Mouse (Mus musculus) hindbrain, embryonic 15.5 days (tissue): ENCODE data around the gene Iqcm. TPM values are rescaled to one million over a fixed set of nuclear protein-coding genes. Genes with fewer than 3 reads are reported as not detected.

Experiments used
- ATAC-seq: fragments of 200-750 bp; cut with Nextera tagmentation; 2 replicates; pipeline ENCODE4 v1.8.0; 2017; ENCODE audit warnings: low read depth, moderate number of reproducible peaks, moderate TSS enrichment; ENCODE audit not compliant: low FRiP score
- H3K27ac ChIP-seq: fragments of 300-500 bp; sonication (generic); replicated peaks from 2 replicates; pipeline ENCODE4 v1.5.1; 2015; ENCODE audit warnings: mild to moderate bottlenecking, inconsistent platforms
- H3K27me3 ChIP-seq: fragments of 300-500 bp; sonication (generic); 2 replicates; pipeline ENCODE4 v1.6.1; 2015; ENCODE audit warnings: control low read depth, inconsistent platforms
- H3K36me3 ChIP-seq: fragments of 300-500 bp; sonication (generic); 2 replicates; pipeline ENCODE4 v1.6.1; 2015; ENCODE audit warnings: control low read depth, inconsistent platforms
- H3K4me1 ChIP-seq: fragments of 300-500 bp; sonication (generic); replicated peaks from 2 replicates; pipeline ENCODE4 v1.6.1; 2015; ENCODE audit warnings: control low read depth, inconsistent platforms
- H3K4me2 ChIP-seq: fragments of 300-500 bp; sonication (generic); 2 replicates; pipeline ENCODE4 v1.6.1; 2015; ENCODE audit warnings: moderate library complexity, mild to moderate bottlenecking, inconsistent platforms
- H3K4me3 ChIP-seq: fragments of 300-500 bp; sonication (generic); 2 replicates; pipeline ENCODE4 v1.5.1; 2015; ENCODE audit warnings: mild to moderate bottlenecking, inconsistent platforms
- H3K9ac ChIP-seq: fragments of 300-500 bp; sonication (generic); 2 replicates; pipeline ENCODE4 v1.6.1; 2015; ENCODE audit warnings: inconsistent platforms
- H3K9me3 ChIP-seq: fragments of 300-500 bp; sonication (generic); 2 replicates; pipeline ENCODE4 v1.6.1; 2016; ENCODE audit warnings: control low read depth, inconsistent platforms
- WGBS: fragments of 180-500 bp; shearing (Covaris S2); methylation state at CpG from one replicate; pipeline ENCODE4 v1.1.7; 2015; 5-methylcytosine and 5-hydroxymethylcytosine counted together
- polyA plus RNA-seq: library from polyadenylated mRNA; unstranded; fragments of >200 nt; fragmentation: Nextera tagmentation; extraction: Ambion mirVana; gene quantifications from 2 replicates; pipeline ENCODE4 v1.2.1, GENCODE M21; 2015

Iqcm gene
- polyA plus RNA-seq, 1 experiment from 2014 or later, result 0.10 TPM

GRCm38 (mm10) chr8:75828468-75829132 is 380.1 kb downstream of the Iqcm start:
- H3K36me3 ChIP-seq, result no peaks in the 10 kb centered on the region
- no peaks in the 10 kb centered on the region for H3K9me3 ChIP-seq
- H3K9ac ChIP-seq, result no peak overlapping the region
- peak; percentile 74; the same call in 1 of the 2 replicates for ATAC-seq
- H3K27ac ChIP-seq, result no peak overlapping the region
- H3K27me3 ChIP-seq, result no peaks in the 10 kb centered on the region
- no peak overlapping the region for H3K4me3 ChIP-seq
- no peaks in the 10 kb centered on the region for H3K4me1 ChIP-seq
- no peak overlapping the region for H3K4me2 ChIP-seq
- 53% methylated on average over 4 of the region's 4 CpGs for WGBS

- Histone ChIP-seq H3K4me1 (no peaks in the 10 kb centered on the region), H3K4me3 (no peak overlapping the region), H3K4me2 (no peak overlapping the region), H3K36me3 (no peaks in the 10 kb centered on the region), H3K27ac (no peak overlapping the region), H3K27me3 (no peaks in the 10 kb centered on the region), H3K9me3 (no peaks in the 10 kb centered on the region), H3K9ac (no peak overlapping the region)
- 52% methylated on average over 2 of the region's 2 CpGs for WGBS
- ATAC-seq, result no peak
These were observed 386.8 kb downstream of the Iqcm start for GRCm38 (mm10) chr8:75835245-75835644.

GRCm38 (mm10) chr8:75917603-75918344 is 469.3 kb downstream of the Iqcm start:
- Histone ChIP-seq H3K36me3 (no peaks in the 10 kb centered on the region), H3K9ac (no peak overlapping the region), H3K9me3 (no peaks in the 10 kb centered on the region), H3K4me1 (peaks cover 3% of the 10 kb centered on the region), H3K4me2 (0 out of 2 replicates have a peak overlapping the region, but pooled peaks have one; percentile 6), H3K27ac (no peak overlapping the region), H3K27me3 (no peaks in the 10 kb centered on the region), H3K4me3 (no peak overlapping the region)
- 54% methylated on average over 15 of the region's 15 CpGs for WGBS
- ATAC-seq, result peak; percentile 75; the same call in 1 of the 2 replicates

GRCm38 (mm10) chr8:75949166-75949565 is 500.7 kb downstream of the Iqcm start:
- WGBS, result 83% methylated on average over 1 of the region's 1 CpGs
- ATAC-seq, result no peak

GRCm38 (mm10) chr8:75956016-75956415 is 507.5 kb downstream of the Iqcm start:
- H3K9me3 ChIP-seq, result no peaks in the 10 kb centered on the region
- H3K9ac ChIP-seq, result no peak overlapping the region
- H3K27me3 ChIP-seq, result no peaks in the 10 kb centered on the region
- no peak overlapping the region for H3K4me3 ChIP-seq
- no peak overlapping the region for H3K4me2 ChIP-seq
- no peaks in the 10 kb centered on the region for H3K36me3 ChIP-seq
- H3K4me1 ChIP-seq, result no peaks in the 10 kb centered on the region
- H3K27ac ChIP-seq, result no peak overlapping the region
- WGBS, result 64% methylated on average over 2 of the region's 2 CpGs
- ATAC-seq, result no peak

More at GRCm38 (mm10) chr8:75949166-75949565, 500.7 kb downstream of the Iqcm start:
- H3K27ac ChIP-seq, result no peak overlapping the region
- no peaks in the 10 kb centered on the region for H3K36me3 ChIP-seq
- H3K4me2 ChIP-seq, result no peak overlapping the region
- H3K9ac ChIP-seq, result no peak overlapping the region
- no peak overlapping the region for H3K4me3 ChIP-seq
- H3K4me1 ChIP-seq, result no peaks in the 10 kb centered on the region
- H3K9me3 ChIP-seq, result no peaks in the 10 kb centered on the region
- no peaks in the 10 kb centered on the region for H3K27me3 ChIP-seq

- no peaks in the 10 kb centered on the region for H3K36me3 ChIP-seq
These were observed 570.0 kb downstream of the Iqcm start for GRCm38 (mm10) chr8:76018501-76018900.

More at GRCm38 (mm10) chr8:76018501-76018900, 570.0 kb downstream of the Iqcm start:
- no peaks in the 10 kb centered on the region for H3K4me1 ChIP-seq
- no peak for ATAC-seq
- no peak overlapping the region for H3K27ac ChIP-seq
- no peaks in the 10 kb centered on the region for H3K9me3 ChIP-seq
- H3K9ac ChIP-seq, result no peak overlapping the region
- H3K4me2 ChIP-seq, result no peak overlapping the region
- H3K27me3 ChIP-seq, result no peaks in the 10 kb centered on the region
- H3K4me3 ChIP-seq, result no peak overlapping the region
- WGBS, result 71% methylated on average over 4 of the region's 4 CpGs

Other genes starting within 250 kb of the Iqcm start
- 3.1 and 5.7 TPM in 2 replicates for gene Rasd2, start 234.8 kb upstream of the Iqcm start, polyA plus RNA-seq
- gene Gm10358, start 42.1 kb upstream of the Iqcm start, polyA plus RNA-seq, result 0.31 TPM in 1 of 2 replicates, not detected in the other